Mouse (Mus musculus) thymus, adult 2 months (tissue): Measurements from ENCODE around the gene Aff3. TPM values are rescaled to one million over a fixed set of nuclear protein-coding genes. Genes with fewer than 3 reads are reported as not detected.

Source experiments
- DNase-seq: peaks from one replicate; pipeline ENCODE4 v3.0.0; 2021
- H3K27ac ChIP-seq: fragments of 200-500 bp; 2 replicates; pipeline ENCODE4 v1.5.1; 2012; ENCODE audit warnings: low read length, control low read depth; ENCODE audit not compliant: control insufficient read depth, insufficient read depth
- H3K27me3 ChIP-seq: fragments of 200-500 bp; 2 replicates; pipeline ENCODE4 v1.6.1; 2012; ENCODE audit warnings: mild to moderate bottlenecking, low read length, moderate library complexity, mixed read lengths; ENCODE audit not compliant: control insufficient read depth, insufficient read depth
- H3K36me3 ChIP-seq: fragments of 200-500 bp; 2 replicates; pipeline ENCODE4 v1.6.1; 2012; ENCODE audit warnings: mild to moderate bottlenecking, low read length, moderate library complexity; ENCODE audit not compliant: control insufficient read depth, insufficient read depth
- H3K4me1 ChIP-seq: fragments of 200-500 bp; replicated peaks from 2 replicates; pipeline ENCODE4 v1.6.1; 2012; ENCODE audit warnings: low read length; ENCODE audit not compliant: control insufficient read depth, insufficient read depth
- H3K4me3 ChIP-seq: fragments of 200-500 bp; 2 replicates; pipeline ENCODE4 v1.5.1; 2012; ENCODE audit warnings: mild to moderate bottlenecking, low read length, control low read depth, moderate library complexity; ENCODE audit not compliant: control insufficient read depth, insufficient read depth
- CTCF ChIP-seq: fragments of 200-500 bp; IDR thresholded peaks from 2 replicates; pipeline ENCODE4 v1.5.1; 2012; ENCODE audit warnings: mild to moderate bottlenecking, control low read depth, low read length, moderate library complexity, borderline replicate concordance; ENCODE audit not compliant: control insufficient read depth, poor library complexity, insufficient read depth; ENCODE audit errors: extremely low read depth
- POLR2A ChIP-seq: fragments of 200-500 bp; IDR thresholded peaks from 2 replicates; pipeline ENCODE4 v1.6.1; 2012; ENCODE audit warnings: mild to moderate bottlenecking, low read length, control low read depth, moderate library complexity; ENCODE audit not compliant: control insufficient read depth, poor library complexity, insufficient read depth; ENCODE audit errors: extremely low read depth
- WGBS: fragments of 180-500 bp; shearing (Covaris S2); methylation state at CpG from one replicate; pipeline ENCODE4 v1.1.7; 2018; 5-methylcytosine and 5-hydroxymethylcytosine counted together
- polyA plus RNA-seq: library from polyadenylated mRNA; depleted of rRNA; stranded (reverse); fragments of >200 nt; gene quantifications from 2 replicates; pipeline ENCODE4 v1.2.3, GENCODE M21; 2012

The Aff3 gene
- polyA plus RNA-seq, 1 experiment, result 39.6 TPM

- Histone ChIP-seq H3K27me3 (no peaks in the 10 kb centered on the region), H3K27ac (no peak overlapping the region), H3K4me3 (no peak overlapping the region), H3K36me3 (no peaks in the 10 kb centered on the region), H3K4me1 (no peaks in the 10 kb centered on the region)
- 86% methylated on average over 4 of the region's 4 CpGs for WGBS
- TF ChIP-seq CTCF (no peak), POLR2A (no peak)
- DNase-seq, result no peak
These were observed 373.3 kb downstream of the Aff3 start for GRCm38 (mm10) chr1:38291497-38291896.

DNA sequence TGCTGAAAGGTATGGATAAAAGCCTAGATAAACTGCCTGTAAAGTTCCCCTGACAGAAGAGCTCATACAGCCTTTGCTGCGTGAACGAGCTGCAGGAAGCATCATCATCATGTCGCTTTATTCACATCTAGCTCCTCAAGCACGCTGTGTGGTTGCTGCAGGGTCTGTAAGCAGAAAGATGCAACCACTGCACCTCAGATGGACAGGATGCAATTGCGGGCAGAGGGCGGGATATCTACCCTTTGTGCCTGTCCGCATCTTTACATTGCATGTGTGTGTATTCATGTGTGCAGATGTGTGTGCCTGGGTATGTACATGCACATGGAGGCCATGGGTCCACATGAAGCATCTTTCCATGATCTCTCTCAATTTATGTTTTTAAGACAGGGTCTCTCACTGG is 373.9 kb downstream of the Aff3 start:
- no peak for DNase-seq
- WGBS, result over 99% methylated on average over 7 of the region's 7 CpGs
- TF ChIP-seq POLR2A, result no peak
- no peak for TF ChIP-seq CTCF
- no peaks in the 10 kb centered on the region for H3K27me3 ChIP-seq
- no peaks in the 10 kb centered on the region for H3K36me3 ChIP-seq
- no peaks in the 10 kb centered on the region for H3K4me1 ChIP-seq
- H3K27ac ChIP-seq, result no peak overlapping the region
- H3K4me3 ChIP-seq, result no peak overlapping the region

DNA sequence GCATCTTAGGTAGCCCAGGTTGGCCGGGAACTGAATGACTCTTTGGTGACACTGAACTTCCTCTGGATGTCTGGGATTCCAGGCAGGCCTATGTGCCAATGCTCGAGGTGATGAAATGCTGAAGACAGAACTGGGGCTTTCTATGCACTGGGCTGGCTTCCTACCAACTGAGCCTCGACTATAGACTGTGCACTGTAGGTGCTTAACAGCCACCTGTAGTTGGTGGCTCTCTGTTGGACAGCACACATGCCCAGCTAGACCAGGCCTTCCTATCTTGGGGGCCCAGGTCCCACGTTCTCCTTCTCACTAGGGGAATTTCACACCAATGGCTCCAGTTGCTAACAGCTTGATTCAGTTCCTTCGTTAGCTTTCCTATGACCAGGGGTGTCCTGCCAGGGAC is 374.9 kb downstream of the Aff3 start:
- no peak overlapping the region for H3K4me3 ChIP-seq
- no peaks in the 10 kb centered on the region for H3K36me3 ChIP-seq
- TF ChIP-seq CTCF (no peak), POLR2A (no peak)
- H3K27ac ChIP-seq, result no peak overlapping the region
- H3K4me1 ChIP-seq, result no peaks in the 10 kb centered on the region
- WGBS, result over 99% methylated on average over 5 of the region's 5 CpGs
- H3K27me3 ChIP-seq, result no peaks in the 10 kb centered on the region
- DNase-seq, result no peak

DNA sequence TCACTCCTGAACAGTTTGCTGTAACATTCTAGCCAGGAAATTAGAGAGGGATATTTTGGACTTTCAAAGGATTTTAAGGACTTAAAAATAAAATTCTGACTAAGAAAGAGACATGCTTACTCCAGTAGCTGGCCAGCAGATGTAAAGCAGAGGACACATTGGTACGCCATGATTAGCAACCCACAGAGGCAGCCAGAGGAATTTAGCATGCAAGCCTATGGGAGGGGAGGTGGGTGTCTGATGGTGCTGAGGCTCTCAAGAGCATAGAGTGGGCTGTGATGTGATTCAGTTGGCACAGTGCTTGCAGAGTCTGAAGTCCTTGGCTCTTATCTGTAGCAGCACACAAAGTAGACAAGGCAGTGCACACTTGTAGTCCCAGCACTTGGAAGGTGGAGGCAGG is 376.0 kb downstream of the Aff3 start:
- Histone ChIP-seq H3K27ac (no peak overlapping the region), H3K36me3 (no peaks in the 10 kb centered on the region), H3K4me3 (no peak overlapping the region), H3K4me1 (no peaks in the 10 kb centered on the region), H3K27me3 (no peaks in the 10 kb centered on the region)
- WGBS, result 97% methylated on average over 1 of the region's 1 CpGs
- DNase-seq, result no peak
- TF ChIP-seq CTCF (no peak), POLR2A (no peak)

DNA sequence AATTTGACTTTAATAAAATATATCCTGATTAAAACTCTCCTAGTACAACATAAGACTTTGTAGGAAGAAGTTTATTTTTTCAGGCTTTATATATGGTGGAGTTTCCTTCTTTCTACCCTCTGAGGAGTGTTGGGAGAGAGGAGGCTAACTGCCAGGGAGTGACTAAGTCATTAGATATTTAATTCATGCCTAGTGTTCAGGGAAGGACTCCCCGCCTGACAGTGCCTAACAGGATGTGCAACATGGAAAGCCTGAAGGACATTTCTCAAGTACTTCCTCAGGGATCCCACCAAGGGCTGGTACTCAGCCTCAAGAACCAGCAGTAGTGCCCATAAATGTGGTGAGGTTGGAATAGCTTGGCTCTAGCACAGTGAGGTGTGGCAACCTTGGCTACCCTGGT is 378.2 kb downstream of the Aff3 start:
- Histone ChIP-seq H3K27me3 (no peaks in the 10 kb centered on the region), H3K36me3 (no peaks in the 10 kb centered on the region), H3K27ac (no peak overlapping the region), H3K4me1 (no peaks in the 10 kb centered on the region), H3K4me3 (no peak overlapping the region)
- DNase-seq, result no peak
- TF ChIP-seq CTCF (no peak), POLR2A (no peak)
- WGBS, result 89% methylated on average over 1 of the region's 1 CpGs

- H3K4me3 ChIP-seq, result no peak overlapping the region
- no peak overlapping the region for H3K27ac ChIP-seq
- H3K4me1 ChIP-seq, result no peaks in the 10 kb centered on the region
- no peak for DNase-seq
- H3K27me3 ChIP-seq, result no peaks in the 10 kb centered on the region
- WGBS, result 98% methylated on average over 7 of the region's 7 CpGs
- TF ChIP-seq CTCF, result no peak
- no peak for TF ChIP-seq POLR2A
- no peaks in the 10 kb centered on the region; the same call in 1 of the 2 replicates for H3K36me3 ChIP-seq
These were observed 384.2 kb downstream of the Aff3 start for GRCm38 (mm10) chr1:38280549-38280948.

GRCm38 (mm10) chr1:38271312-38271711 is 393.4 kb downstream of the Aff3 start:
- TF ChIP-seq CTCF, result no peak
- TF ChIP-seq POLR2A, result no peak
- H3K36me3 ChIP-seq, result no peaks in the 10 kb centered on the region
- no peak overlapping the region for H3K27ac ChIP-seq
- no peaks in the 10 kb centered on the region for H3K4me1 ChIP-seq
- WGBS, result 53% methylated on average over 2 of the region's 2 CpGs
- DNase-seq, result no peak
- no peaks in the 10 kb centered on the region for H3K27me3 ChIP-seq
- H3K4me3 ChIP-seq, result no peak overlapping the region
